Mouse (Mus musculus) hindlimb bud, embryonic 11.5 days (tissue): Measurements from ENCODE around the gene Snx30.
"Not testable (repeated sequence)": the region's sequence is repeated elsewhere in the genome, so short reads cannot be mapped to it uniquely, and the experiment has no call there.

ENCODE experiments used
- DNase-seq: peaks from one replicate; pipeline ENCODE4 v3.0.0-alpha.2; 2012; ENCODE audit warnings: low read depth, low spot score; ENCODE audit errors: extremely low spot score

Snx30 gene

DNA sequence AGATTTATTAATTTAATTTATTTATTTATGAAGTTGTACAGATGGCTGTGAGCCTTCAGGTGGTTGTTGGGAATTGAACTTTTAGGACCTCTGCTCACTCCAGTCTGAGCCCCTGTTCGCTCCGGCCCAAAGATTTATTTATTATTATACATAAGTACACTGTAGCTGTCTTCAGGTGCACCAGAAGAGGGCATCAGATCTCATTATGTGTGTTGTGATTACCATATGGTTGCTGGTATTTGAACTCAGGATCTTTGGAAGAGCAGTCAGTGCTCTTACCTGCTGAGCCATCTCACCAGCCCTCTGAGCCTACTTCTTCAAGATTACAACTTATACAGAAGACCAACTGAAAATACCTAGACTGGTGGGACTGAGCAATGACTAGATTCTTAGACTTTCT lies 12.0 kb upstream of the Snx30 start:
- DNase-seq = not testable (repeated sequence)

- no peak for DNase-seq
Observed at GRCm38 (mm10) chr4:59794116-59794515, 11.5 kb upstream of the Snx30 start.

DNA sequence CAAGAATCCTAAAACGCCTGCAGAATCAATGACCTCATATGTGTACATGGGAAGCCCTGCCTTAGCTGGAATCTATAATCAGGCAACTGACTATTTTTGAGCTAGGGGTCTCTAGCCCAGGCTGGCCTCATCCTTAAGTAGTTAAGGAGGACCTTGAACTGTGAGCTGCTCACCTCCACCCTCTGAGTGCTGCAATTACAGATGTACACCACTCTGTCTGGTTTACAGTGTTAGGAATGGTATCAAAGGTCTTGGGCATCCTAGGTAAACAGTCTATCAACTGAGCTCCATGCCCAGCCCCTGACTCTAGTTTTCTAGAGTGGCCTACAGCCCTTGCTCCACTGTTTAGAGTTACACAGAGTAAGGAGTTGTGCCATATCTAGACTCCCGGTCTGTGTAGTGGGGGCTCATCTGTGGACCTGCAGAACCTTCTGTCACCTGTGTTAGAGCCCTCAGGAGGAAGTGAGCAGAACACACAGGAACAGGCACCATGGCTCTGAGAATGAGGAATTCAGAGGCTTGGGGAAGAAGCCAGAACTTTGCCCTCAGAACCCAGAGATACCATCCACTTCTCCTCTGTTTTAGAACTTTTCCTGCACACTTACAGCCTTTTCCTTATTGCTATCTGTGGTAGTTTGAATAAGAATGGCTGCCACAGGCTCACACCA lies 9.7 kb upstream of the Snx30 start:
- DNase-seq = no peak

GRCm38 (mm10) chr4:59800181-59800580 lies 5.5 kb upstream of the Snx30 start:
- DNase-seq = no peak

GRCm38 (mm10) chr4:59801489-59801888 lies 4.2 kb upstream of the Snx30 start, which contains the start of gene Inip:
TSS of gene Inip (minus strand) at chr4:59801589.
- DNase-seq = no peak

DNA sequence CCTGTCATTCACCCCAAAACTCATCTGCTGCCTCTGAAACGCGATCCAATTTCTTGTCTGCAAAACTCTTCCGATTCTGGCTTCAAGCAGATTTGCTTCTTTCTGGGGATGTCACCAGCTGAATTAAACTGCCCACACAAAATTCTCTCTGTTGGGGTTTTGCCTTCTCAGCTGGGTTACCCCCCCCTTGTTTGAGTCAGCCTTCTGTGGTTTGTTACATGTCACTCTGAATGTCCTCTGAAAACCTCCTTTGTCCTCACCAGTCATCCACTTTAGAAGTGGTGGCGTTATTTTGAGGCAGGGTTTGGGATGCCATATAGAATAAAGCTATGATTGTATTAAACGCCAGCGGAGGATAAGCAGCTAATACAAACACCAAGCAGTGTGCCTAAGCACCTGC lies 3.5 kb upstream of the Snx30 start:
- no peak for DNase-seq

GRCm38 (mm10) chr4:59802792-59803191 lies 2.8 kb upstream of the Snx30 start:
- no peak for DNase-seq

GRCm38 (mm10) chr4:59803358-59803757 lies 2.3 kb upstream of the Snx30 start:
- no peak for DNase-seq

DNA sequence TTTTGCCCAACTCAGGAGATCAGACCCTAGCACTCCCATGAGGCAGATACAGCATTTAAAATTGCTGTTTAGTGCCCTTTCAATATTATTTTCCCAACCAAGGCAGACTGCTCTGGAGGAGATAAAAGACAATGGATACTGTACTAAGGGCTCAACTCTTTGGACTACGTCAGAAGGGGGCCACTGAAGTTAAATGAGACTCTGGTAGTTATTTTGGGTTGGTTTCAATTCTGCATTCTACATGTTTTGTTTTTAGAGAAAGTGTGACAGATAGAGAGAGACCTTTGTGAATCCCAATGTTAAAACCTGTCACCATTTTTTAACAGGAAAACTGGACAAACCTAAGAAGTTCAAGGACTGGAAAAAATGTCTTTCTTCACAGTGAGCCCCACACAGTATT lies 886 bp upstream of the Snx30 start:
- no peak for DNase-seq

DNA sequence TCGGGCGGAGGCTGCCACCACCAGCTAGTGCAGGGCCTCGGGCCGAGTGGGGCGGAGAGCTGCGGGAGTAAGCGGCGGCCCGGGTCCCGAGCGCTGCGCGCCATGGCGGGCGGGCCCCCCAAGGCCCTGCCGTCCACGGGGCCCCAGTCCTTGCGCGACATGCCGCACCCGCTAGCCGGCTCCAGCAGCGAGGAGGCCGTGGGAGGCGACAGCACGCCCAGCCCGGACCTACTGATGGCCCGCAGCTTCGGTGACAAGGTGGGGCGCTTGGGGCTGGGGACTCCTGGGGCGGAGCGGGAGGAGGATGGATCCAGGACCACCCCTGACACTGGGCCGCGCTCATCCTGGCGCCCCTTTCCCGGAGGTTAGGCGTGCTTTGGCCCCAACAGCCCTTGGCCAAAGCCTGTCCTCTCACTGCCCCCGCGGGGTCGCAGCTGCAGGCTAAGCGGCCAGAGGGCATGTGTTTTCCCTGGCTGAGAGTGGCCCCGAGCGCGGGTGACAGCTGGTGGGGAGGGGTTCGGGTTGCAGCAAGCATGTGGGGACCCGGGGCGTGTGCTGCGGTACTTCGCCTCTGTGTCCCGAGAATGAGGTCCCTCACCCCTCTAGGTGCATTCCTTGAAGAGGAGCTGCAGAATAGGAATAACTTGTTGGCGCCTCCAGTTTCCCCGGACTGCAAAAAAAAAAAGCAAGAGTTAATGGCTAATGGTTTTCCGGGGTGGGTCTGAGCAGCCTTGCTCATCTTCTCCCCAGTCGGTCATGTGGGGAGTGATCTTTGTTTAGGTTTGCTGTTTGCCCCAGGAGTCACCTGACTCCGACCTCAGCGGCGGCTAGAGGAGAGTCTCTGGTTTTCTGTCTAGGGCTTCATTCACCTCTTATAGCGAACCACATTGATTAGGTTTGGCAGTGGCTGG lies 583 bp downstream of the Snx30 start:
- no peak for DNase-seq

GRCm38 (mm10) chr4:59806879-59807195 lies 1.2 kb downstream of the Snx30 start:
- DNase-seq = no peak

- no peak for DNase-seq
Observed at GRCm38 (mm10) chr4:59807521-59807920, 1.9 kb downstream of the Snx30 start.

DNA sequence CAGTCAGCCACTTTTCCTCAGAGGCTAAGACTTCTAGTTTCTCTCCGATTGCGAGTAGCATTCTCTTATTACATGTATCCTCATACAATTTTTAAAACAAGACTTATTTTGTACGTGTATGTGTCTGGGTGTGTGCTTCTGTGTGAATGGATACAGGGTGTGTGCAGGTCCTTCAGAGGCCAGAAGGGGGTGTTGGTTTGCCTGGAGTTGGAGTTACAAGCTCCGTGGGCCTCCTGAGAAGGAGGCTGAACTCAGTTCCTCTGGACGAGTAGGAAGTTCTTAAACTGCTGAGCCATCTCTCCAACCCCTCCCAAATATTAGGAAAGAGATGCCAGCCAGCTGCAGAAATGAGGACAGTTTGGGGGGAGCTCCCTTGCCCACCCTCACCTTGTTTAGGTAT lies 2.8 kb downstream of the Snx30 start:
- DNase-seq = no peak

DNA sequence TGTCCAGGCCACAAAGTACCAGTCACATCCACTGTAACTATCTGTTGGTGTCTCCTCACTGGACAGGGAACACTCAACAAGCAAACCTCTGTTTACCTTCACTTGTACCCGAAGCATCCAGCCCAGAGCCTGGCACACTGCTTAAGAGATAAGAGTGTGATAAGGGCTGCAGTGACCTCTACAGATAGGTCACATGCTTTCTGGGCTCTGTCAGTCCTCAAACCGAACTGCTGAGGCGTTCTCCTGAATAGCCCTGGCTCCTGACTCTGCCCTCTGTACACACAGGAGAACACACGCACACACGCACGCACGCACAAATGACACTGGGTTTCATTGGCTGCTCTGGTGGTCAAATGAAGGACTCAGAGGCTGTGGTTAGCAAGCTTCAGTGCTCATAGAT lies 8.5 kb downstream of the Snx30 start:
- no peak for DNase-seq

DNA sequence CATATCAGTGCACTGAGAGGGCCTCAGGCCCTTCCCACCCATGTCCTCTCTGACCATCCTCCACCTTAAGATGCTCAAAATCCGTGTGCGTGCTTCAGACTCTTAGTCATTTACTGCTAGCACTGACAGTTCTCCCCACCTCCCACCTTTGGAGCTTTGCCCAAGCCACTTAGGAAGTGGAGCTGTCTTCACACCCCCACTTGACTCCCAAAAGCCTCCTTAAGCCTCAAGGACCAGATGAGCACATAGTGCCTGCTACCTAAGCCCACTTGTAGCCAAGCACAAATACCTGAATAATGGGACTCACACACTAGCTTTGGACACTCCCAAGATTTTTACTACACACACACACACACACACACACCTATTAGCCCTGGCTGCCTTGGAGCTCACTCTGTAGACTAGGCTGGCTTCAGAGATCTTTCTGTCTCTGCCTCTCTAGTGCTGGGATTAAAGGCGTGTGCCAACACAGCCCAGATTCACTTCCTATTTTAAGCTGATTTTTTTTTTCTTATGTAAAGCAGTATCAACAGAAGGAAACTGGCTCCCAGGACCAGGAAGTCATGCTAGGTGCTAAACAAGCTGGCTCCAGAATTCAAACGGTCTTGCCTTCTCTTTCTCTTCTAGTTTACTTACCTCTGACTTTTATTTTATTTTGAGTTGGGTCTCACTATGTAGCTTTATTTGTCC lies 9.6 kb downstream of the Snx30 start:
- DNase-seq = no peak

DNA sequence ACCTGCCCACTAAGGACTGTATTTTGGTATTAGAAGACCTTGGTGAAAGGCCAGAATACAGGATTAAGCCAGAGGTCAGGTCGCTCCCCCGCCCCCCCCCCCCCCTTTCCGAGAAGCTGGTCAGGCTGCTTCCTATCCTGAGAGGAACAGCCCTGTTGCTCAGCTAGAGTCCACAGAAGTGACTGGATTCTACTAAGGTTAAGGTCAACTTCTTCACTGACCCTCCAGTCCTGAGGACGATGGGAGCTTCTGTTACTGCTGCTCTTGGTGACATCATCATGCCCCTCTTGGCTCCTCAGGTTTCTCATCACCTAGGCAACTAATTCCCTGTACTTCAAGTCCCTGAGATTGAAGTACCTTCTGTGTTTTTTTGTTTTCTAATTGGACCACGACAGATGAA lies 10.4 kb downstream of the Snx30 start:
- DNase-seq = no peak

GRCm38 (mm10) chr4:59816477-59816876 lies 10.8 kb downstream of the Snx30 start:
- no peak for DNase-seq

GRCm38 (mm10) chr4:59817790-59818189 lies 12.2 kb downstream of the Snx30 start:
- no peak for DNase-seq

DNA sequence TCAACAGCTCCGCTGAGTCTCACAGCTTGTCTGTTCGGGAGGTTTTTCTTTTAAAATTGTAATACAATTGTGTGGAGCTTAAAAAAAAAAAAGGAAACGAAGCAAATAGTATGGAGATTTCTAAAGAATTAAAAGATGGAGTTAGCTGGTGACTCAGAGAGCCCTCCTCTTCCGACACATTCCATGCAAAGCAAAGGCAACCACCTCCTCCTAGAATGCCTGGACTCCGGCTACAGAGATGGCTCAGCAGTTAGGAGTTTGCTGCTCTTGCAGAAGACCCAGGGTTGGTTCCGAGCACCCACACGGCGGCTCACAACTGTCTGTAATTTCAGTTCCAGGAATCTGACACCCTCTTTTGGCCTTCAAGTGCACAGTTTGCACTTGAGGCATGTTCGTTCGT lies 12.9 kb downstream of the Snx30 start:
- no peak for DNase-seq

DNA sequence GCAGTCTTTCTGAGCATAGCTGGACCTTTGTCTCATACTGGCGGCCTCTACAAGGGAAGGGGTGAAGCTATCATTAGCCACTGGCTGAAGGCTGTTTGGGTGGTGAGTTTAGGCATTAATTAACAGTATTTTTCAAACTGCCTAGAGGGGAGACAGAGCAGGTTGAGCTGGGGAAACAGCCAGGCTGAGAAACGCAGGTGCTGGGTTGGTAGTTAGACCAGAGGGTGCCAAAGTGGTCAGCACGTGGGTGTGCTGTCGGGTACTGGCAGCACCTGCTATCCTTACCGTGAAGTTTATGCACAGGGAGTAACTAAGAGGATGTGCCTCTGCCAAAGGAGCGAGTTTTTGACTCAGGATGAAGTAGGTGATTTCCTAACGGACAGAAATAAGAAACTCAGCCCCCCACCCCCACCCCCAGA lies 13.4 kb downstream of the Snx30 start:
- DNase-seq = no peak

DNA sequence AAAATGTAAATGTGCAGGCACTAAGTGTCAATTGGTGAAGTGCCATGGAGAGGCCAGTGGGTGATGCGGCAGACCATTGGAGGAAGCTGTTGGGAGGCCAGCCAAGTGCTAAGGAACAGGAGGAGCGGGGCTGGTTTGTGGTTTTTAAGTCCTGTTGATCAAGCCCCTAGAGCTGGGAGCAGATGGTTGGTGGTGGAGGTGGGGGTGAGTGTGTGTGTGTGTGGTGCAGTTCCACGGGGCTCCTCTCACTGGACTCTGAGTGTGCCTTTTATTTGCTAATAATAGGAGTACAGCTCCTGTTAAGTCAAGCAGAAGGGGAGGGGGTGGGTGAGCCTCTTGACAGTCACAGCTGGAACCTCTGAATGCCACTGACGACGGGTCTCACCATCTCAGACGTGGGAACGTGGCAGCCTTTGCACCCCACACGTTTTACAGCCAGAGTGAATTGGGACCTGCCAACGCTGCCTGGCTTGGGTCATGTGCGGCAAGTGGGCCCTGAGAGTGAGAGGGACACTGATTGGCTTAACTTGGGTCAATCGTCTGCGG lies 13.9 kb downstream of the Snx30 start:
- DNase-seq = no peak

DNA sequence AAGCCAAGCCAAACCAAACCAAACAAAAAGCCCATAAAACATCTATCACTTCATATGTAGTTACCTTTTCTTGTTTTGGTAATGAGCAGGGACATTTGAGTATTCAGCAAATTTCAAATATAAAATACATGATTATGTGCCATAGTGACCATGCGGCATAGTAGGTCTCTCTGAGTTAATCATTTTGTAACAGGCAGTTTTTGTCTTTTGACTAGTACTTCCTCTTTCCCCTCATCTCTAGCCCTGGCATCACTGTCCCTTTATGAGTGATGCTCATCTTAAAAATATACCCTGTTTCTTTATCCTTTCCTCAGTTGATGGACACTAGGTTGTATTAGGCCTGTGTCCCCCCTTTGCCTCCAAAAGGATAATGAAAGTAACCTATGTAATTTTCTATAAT lies 15.9 kb downstream of the Snx30 start:
- DNase-seq = no peak
